Mouse (Mus musculus): ENCODE data around the gene Lrp4.

- no peak for TF ChIP-seq CTCF (IDR thresholded peaks at IDR 0.05; ENCODE audit: low read depth)
- no peak for TF ChIP-seq EP300 (IDR thresholded peaks at IDR 0.05; ENCODE audit: low read depth)
Observed at GRCm38 (mm10) chr2:91474358-91474757, 17.0 kb downstream of the Lrp4 start.

Measured in liver, embryonic 14.5 days (tissue).